Mouse (Mus musculus) myocyte (in vitro differentiated cells): ENCODE data around the gene Cep164.

Source experiments
- CEBPB ChIP-seq: IDR thresholded peaks from 2 replicates; pipeline ENCODE4 v1.6.1; 2011; ENCODE audit warnings: mild to moderate bottlenecking, moderate library complexity; ENCODE audit not compliant: poor library complexity, insufficient read depth, severe bottlenecking
- E2F4 ChIP-seq: IDR thresholded peaks from one replicate; pipeline ENCODE4 v1.6.1; 2011; ENCODE audit warnings: mild to moderate bottlenecking, control low read depth, moderate library complexity; ENCODE audit not compliant: insufficient read depth
- MAX ChIP-seq: IDR thresholded peaks from one replicate; pipeline ENCODE4 v1.6.1; 2011; ENCODE audit warnings: low read depth, mild to moderate bottlenecking, control low read depth
- MYOD1 ChIP-seq, 3 experiments: IDR thresholded peaks; one replicate each; pipeline ENCODE4 v1.6.1; 2011; ENCODE audit warnings: control low read depth in 2 of 3, low read depth in 2 of 3, mild to moderate bottlenecking in 2 of 3, moderate library complexity in 1 of 3; ENCODE audit not compliant: insufficient read length in 2 of 3, control insufficient read depth in 1 of 3
- MYOG ChIP-seq, 3 experiments: IDR thresholded peaks; one replicate each; pipeline ENCODE4 v1.6.1; 2011; ENCODE audit warnings: control low read depth in 2 of 3, low read depth in 2 of 3, mild to moderate bottlenecking in 2 of 3; ENCODE audit not compliant: insufficient read length in 2 of 3, control insufficient read depth in 1 of 3, insufficient read depth in 1 of 3
- POLR2A ChIP-seq: IDR thresholded peaks from one replicate; pipeline ENCODE4 v1.6.1; 2011; ENCODE audit warnings: low read depth, mild to moderate bottlenecking, control low read depth, moderate library complexity; ENCODE audit not compliant: insufficient read length
- POLR2AphosphoS2 ChIP-seq: IDR thresholded peaks from one replicate; pipeline ENCODE4 v1.6.1; 2011; ENCODE audit warnings: low read depth, control low read depth; ENCODE audit not compliant: insufficient read length
- REST ChIP-seq: IDR thresholded peaks from one replicate; pipeline ENCODE4 v1.6.1; 2011; ENCODE audit warnings: mild to moderate bottlenecking, control low read depth, moderate library complexity; ENCODE audit not compliant: insufficient read depth, insufficient read length
- SRF ChIP-seq: IDR thresholded peaks from one replicate; pipeline ENCODE4 v1.6.1; 2011; ENCODE audit warnings: low read depth; ENCODE audit not compliant: control insufficient read depth, insufficient read length
- TCF12 ChIP-seq: IDR thresholded peaks from one replicate; pipeline ENCODE4 v1.6.1; 2011; ENCODE audit warnings: mild to moderate bottlenecking, control low read depth; ENCODE audit not compliant: poor library complexity, insufficient read depth, severe bottlenecking
- TCF3 ChIP-seq: IDR thresholded peaks from one replicate; pipeline ENCODE4 v1.6.1; 2011; ENCODE audit warnings: low read depth, control low read depth; ENCODE audit not compliant: insufficient read length
- USF1 ChIP-seq: IDR thresholded peaks from one replicate; pipeline ENCODE4 v1.6.1; 2011; ENCODE audit warnings: low read depth, mild to moderate bottlenecking, control low read depth, moderate library complexity

GRCm38 (mm10) chr9:45788405-45788804, 40.1 kb downstream of the Cep164 start:
- TF ChIP-seq CEBPB, result no peak
- TF ChIP-seq TCF12, result no peak
- TF ChIP-seq REST, result no peak
- no peak for TF ChIP-seq MAX
- no peak for TF ChIP-seq POLR2A
- no peak for TF ChIP-seq USF1
- no peak for TF ChIP-seq MYOD1 (IDR thresholded peaks at IDR 0.05; ENCODE audit: control insufficient read depth in 1 of 3, insufficient read length in 2 of 3, low read depth in 2 of 3)
- TF ChIP-seq TCF3, result no peak
- no peak for TF ChIP-seq E2F4
- TF ChIP-seq POLR2AphosphoS2, result no peak
- no peak for TF ChIP-seq MYOG (IDR thresholded peaks at IDR 0.05; ENCODE audit: control insufficient read depth in 1 of 3, insufficient read depth in 1 of 3, insufficient read length in 2 of 3, low read depth in 2 of 3)
- no peak for TF ChIP-seq SRF
